Mouse (Mus musculus) embryonic fibroblast, embryonic 13.5 days (primary cell): ENCODE data around the gene Gm20604.

Source experiments
- CTCF ChIP-seq: IDR thresholded peaks from 2 replicates; pipeline ENCODE4 v1.5.1; 2011; ENCODE audit warnings: mild to moderate bottlenecking, control low read depth, low read length, moderate library complexity, borderline replicate concordance; ENCODE audit not compliant: insufficient read depth
- POLR2A ChIP-seq: IDR thresholded peaks from 2 replicates; pipeline ENCODE4 v1.6.1; 2011; ENCODE audit warnings: low read depth, mild to moderate bottlenecking, control low read depth, low read length, moderate library complexity

GRCm38 (mm10) chr12:102772676-102773075, 14.2 kb upstream of the Gm20604 start:
- no peak for TF ChIP-seq CTCF
- TF ChIP-seq POLR2A: no peak
